Mouse (Mus musculus): ENCODE measurements around the gene Gm3532.
"Not testable (repeated sequence)": the region's sequence is repeated elsewhere in the genome, so short reads cannot be mapped to it uniquely, and the experiment has no call there.

DNA sequence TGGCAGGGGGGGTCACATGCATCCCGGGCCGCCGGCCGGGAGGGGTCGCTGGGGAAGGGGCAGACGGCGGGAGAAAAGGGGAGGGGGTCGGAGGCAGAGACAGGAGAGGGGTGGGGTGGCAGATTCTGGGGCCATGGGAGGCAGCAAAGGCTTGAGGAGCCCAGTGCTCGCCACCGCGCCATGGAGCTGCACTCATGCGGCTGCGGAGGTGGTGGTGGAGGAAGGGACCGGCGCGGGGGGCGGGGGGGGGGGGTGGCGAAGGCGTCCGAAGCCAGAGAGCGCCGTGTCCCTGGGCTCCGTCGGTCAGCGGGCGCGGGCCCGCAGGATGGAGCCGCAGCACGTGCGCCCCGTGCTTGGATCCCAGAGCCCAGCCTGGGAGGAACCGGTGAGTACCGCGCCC is 36.9 kb upstream of the Gm3532 start, which contains the start of gene Gm3488:
- not testable (repeated sequence) for TF ChIP-seq CTCF (IDR thresholded peaks at IDR 0.05; ENCODE audit: low read depth, low read length); GATA2 (IDR thresholded peaks at IDR 0.05; ENCODE audit: borderline replicate concordance, low read depth, low read length); POLR2AphosphoS5 (IDR thresholded peaks at IDR 0.05; ENCODE audit: insufficient replicate concordance, low read depth, low read length); TAL1 (conservative IDR thresholded peaks at IDR 0.05; ENCODE audit: low read depth, low read length); GATA1 (IDR thresholded peaks at IDR 0.05; ENCODE audit: borderline replicate concordance, low read length)
